Mouse (Mus musculus) heart, embryonic 11.5 days (tissue): ENCODE results near the gene Cdk5r2. TPM values are rescaled to one million over a fixed set of nuclear protein-coding genes. Genes with fewer than 3 reads are reported as not detected.

Experiments
- ATAC-seq: fragments of 200-750 bp; cut with Nextera tagmentation; replicated peaks from 2 replicates; pipeline ENCODE4 v1.8.0; 2017; ENCODE audit warnings: moderate library complexity; ENCODE audit not compliant: insufficient number of reproducible peaks, low FRiP score, low TSS enrichment
- H3K27ac ChIP-seq: fragments of 300-500 bp; sonication (generic); 2 replicates; pipeline ENCODE4 v1.5.1; 2014; ENCODE audit warnings: mild to moderate bottlenecking, low read depth, low read length
- H3K27me3 ChIP-seq: fragments of 300-500 bp; sonication (generic); 2 replicates; pipeline ENCODE4 v1.6.1; 2014; ENCODE audit warnings: mild to moderate bottlenecking, low read length, mixed read lengths; ENCODE audit not compliant: control insufficient read depth, insufficient read depth
- H3K36me3 ChIP-seq: fragments of 300-500 bp; sonication (generic); 2 replicates; pipeline ENCODE4 v1.6.1; 2014; ENCODE audit warnings: mild to moderate bottlenecking, low read length, moderate library complexity, mixed read lengths; ENCODE audit not compliant: control insufficient read depth, insufficient read depth
- H3K4me1 ChIP-seq: fragments of 300-500 bp; sonication (generic); 2 replicates; pipeline ENCODE4 v1.6.1; 2014; ENCODE audit warnings: low read length; ENCODE audit not compliant: control insufficient read depth, insufficient read depth
- H3K4me2 ChIP-seq: fragments of 300-500 bp; sonication (generic); 2 replicates; pipeline ENCODE4 v1.6.1; 2014; ENCODE audit warnings: mild to moderate bottlenecking, moderate library complexity
- H3K4me3 ChIP-seq: fragments of 300-500 bp; sonication (generic); 2 replicates; pipeline ENCODE4 v1.5.1; 2014; ENCODE audit warnings: low read depth, low read length
- H3K9ac ChIP-seq: fragments of 300-500 bp; sonication (generic); 2 replicates; pipeline ENCODE4 v1.6.1; 2014; ENCODE audit warnings: mild to moderate bottlenecking, low read depth, low read length, moderate library complexity
- H3K9me3 ChIP-seq: fragments of 300-500 bp; sonication (generic); replicated peaks from 2 replicates; pipeline ENCODE4 v1.6.1; 2016; ENCODE audit warnings: low read length; ENCODE audit not compliant: control insufficient read depth
- WGBS: fragments of 180-500 bp; shearing (Covaris S2); extraction: QIAGEN DNeasy Blood & Tissue Kit; methylation state at CpG from one replicate; pipeline ENCODE4 v1.1.7; 2014; ENCODE audit not compliant: insufficient replicate concordance; 5-methylcytosine and 5-hydroxymethylcytosine counted together
- polyA plus RNA-seq: library from polyadenylated mRNA; unstranded; fragments of >200 nt; fragmentation: Nextera tagmentation; extraction: Ambion mirVana; gene quantifications from 2 replicates; pipeline ENCODE4 v1.2.1, GENCODE M21; 2014

Cdk5r2 gene
- polyA plus RNA-seq = 0.30 and 0.48 TPM in 2 replicates

- H3K27ac ChIP-seq = no peak within 1 kb of the TSS
- peak; percentile 62 for ATAC-seq
- H3K4me1 ChIP-seq = peaks cover 10% of the 10 kb centered on the region
- H3K27me3 ChIP-seq = peaks cover 98% of the 10 kb centered on the region
- H3K36me3 ChIP-seq = no peaks in the 10 kb centered on the region
- peak within 1 kb of the TSS; percentile 58 for H3K4me3 ChIP-seq
- 2% methylated on average over 36 of the region's 39 CpGs for WGBS
- H3K4me2 ChIP-seq = peak within 1 kb of the TSS; percentile 94
- H3K9me3 ChIP-seq = no peaks in the 10 kb centered on the region
- H3K9ac ChIP-seq = peak within 1 kb of the TSS; percentile 24; the same call in 1 of the 2 replicates
Observed at GRCm38 (mm10) chr1:74854306-74855056, at the start of gene Cdk5r2. Gene Cdk5r2, plus strand, starts transcription at chr1:74854934.

- Histone ChIP-seq H3K4me3 (no peak overlapping the region), H3K27me3 (peaks cover 94% of the 10 kb centered on the region), H3K4me1 (peaks cover 30% of the 10 kb centered on the region), H3K9me3 (no peaks in the 10 kb centered on the region), H3K4me2 (no peak overlapping the region), H3K36me3 (no peaks in the 10 kb centered on the region), H3K27ac (no peak overlapping the region), H3K9ac (no peak overlapping the region)
- no peak for ATAC-seq
- 28% methylated on average over 4 of the region's 4 CpGs for WGBS
Observed at GRCm38 (mm10) chr1:74805340-74805835, 49.3 kb upstream of the Cdk5r2 start.

GRCm38 (mm10) chr1:74805843-74806242 is 48.9 kb upstream of the Cdk5r2 start:
- Histone ChIP-seq H3K4me2 (no peak overlapping the region), H3K27me3 (peaks cover 92% of the 10 kb centered on the region), H3K4me1 (peaks cover 26% of the 10 kb centered on the region)

GRCm38 (mm10) chr1:74806360-74807311 is 48.1 kb upstream of the Cdk5r2 start:
- H3K9me3 ChIP-seq = no peaks in the 10 kb centered on the region
- WGBS = under 1% methylated on average over 37 of the region's 38 CpGs
- no peak for ATAC-seq

More at GRCm38 (mm10) chr1:74805843-74806242, 48.9 kb upstream of the Cdk5r2 start:
- Histone ChIP-seq H3K9me3 (no peaks in the 10 kb centered on the region), H3K9ac (no peak overlapping the region), H3K4me3 (no peak overlapping the region), H3K36me3 (no peaks in the 10 kb centered on the region), H3K27ac (no peak overlapping the region)
- ATAC-seq = no peak
- 7% methylated on average over 5 of the region's 5 CpGs for WGBS

GRCm38 (mm10) chr1:74807551-74808071 is 47.1 kb upstream of the Cdk5r2 start:
- Histone ChIP-seq H3K27ac (no peak overlapping the region), H3K9ac (no peak overlapping the region), H3K27me3 (peaks cover 85% of the 10 kb centered on the region), H3K4me2 (peak overlapping the region; percentile 30; the same call in 1 of the 2 replicates), H3K9me3 (no peaks in the 10 kb centered on the region), H3K4me1 (peaks cover 26% of the 10 kb centered on the region), H3K36me3 (no peaks in the 10 kb centered on the region), H3K4me3 (0 out of 2 replicates have a peak overlapping the region, but pooled peaks have one; percentile 3)
- no peak for ATAC-seq
- WGBS = 5% methylated on average over 23 of the region's 23 CpGs

More at GRCm38 (mm10) chr1:74806360-74807311, 48.1 kb upstream of the Cdk5r2 start:
- Histone ChIP-seq H3K9ac (0 out of 2 replicates have a peak overlapping the region, but pooled peaks have one; percentile 16), H3K36me3 (no peaks in the 10 kb centered on the region), H3K4me1 (peaks cover 26% of the 10 kb centered on the region), H3K4me2 (peak overlapping the region; percentile 66), H3K27ac (no peak overlapping the region), H3K27me3 (peaks cover 88% of the 10 kb centered on the region), H3K4me3 (peak overlapping the region; percentile 30)

- H3K4me2 ChIP-seq = peak overlapping the region; percentile 43
- H3K4me1 ChIP-seq = peaks cover 22% of the 10 kb centered on the region
- no peaks in the 10 kb centered on the region for H3K36me3 ChIP-seq
- WGBS = 1% methylated on average over 16 of the region's 16 CpGs
- peak overlapping the region; percentile 8; the same call in 1 of the 2 replicates for H3K4me3 ChIP-seq
- ATAC-seq = no peak; the same call in 1 of the 2 replicates
- H3K27me3 ChIP-seq = peaks cover 80% of the 10 kb centered on the region
- no peak overlapping the region for H3K27ac ChIP-seq
- no peaks in the 10 kb centered on the region for H3K9me3 ChIP-seq
- H3K9ac ChIP-seq = no peak overlapping the region
Observed at GRCm38 (mm10) chr1:74808078-74808477, 46.7 kb upstream of the Cdk5r2 start.

- 58% methylated on average over 10 of the region's 10 CpGs for WGBS
- H3K9me3 ChIP-seq = no peaks in the 10 kb centered on the region
- peaks cover 73% of the 10 kb centered on the region for H3K27me3 ChIP-seq
- H3K4me1 ChIP-seq = peaks cover 16% of the 10 kb centered on the region
- no peak for ATAC-seq
- no peak overlapping the region for H3K4me2 ChIP-seq
- H3K9ac ChIP-seq = no peak overlapping the region
- H3K4me3 ChIP-seq = no peak overlapping the region
- no peak overlapping the region for H3K27ac ChIP-seq
- H3K36me3 ChIP-seq = no peaks in the 10 kb centered on the region
Observed at GRCm38 (mm10) chr1:74809007-74809406, 45.7 kb upstream of the Cdk5r2 start.
